Mouse (Mus musculus): ENCODE results near the gene Mettl6. TPM values are rescaled to one million over a fixed set of nuclear protein-coding genes. Genes with fewer than 3 reads are reported as not detected.

Gene Mettl6
- polyA plus RNA-seq, 1 experiment from 2014 or later = 62.3 TPM

Other genes starting within 250 kb of the Mettl6 start
- 12.7 and 13.1 TPM in 2 replicates for gene Phf7, start 243.7 kb downstream of the Mettl6 start, polyA plus RNA-seq (2016; fragmentation: Nextera tagmentation; extraction: Ambion mirVana)
- gene Bap1, start 243.6 kb downstream of the Mettl6 start, polyA plus RNA-seq (2016; fragmentation: Nextera tagmentation; extraction: Ambion mirVana) = 121 and 137 TPM in 2 replicates
- 6.2 and 7.1 TPM in 2 replicates for gene Dnah1, start 171.1 kb downstream of the Mettl6 start, polyA plus RNA-seq (2016; fragmentation: Nextera tagmentation; extraction: Ambion mirVana)
- 28.5 and 29.4 TPM in 2 replicates for gene Capn7, start 158.4 kb downstream of the Mettl6 start, polyA plus RNA-seq (2016; fragmentation: Nextera tagmentation; extraction: Ambion mirVana)
- 19.3 and 23.7 TPM in 2 replicates for gene Sh3bp5, start 59.0 kb downstream of the Mettl6 start, polyA plus RNA-seq (2016; fragmentation: Nextera tagmentation; extraction: Ambion mirVana)
- gene Eaf1, start 641 bp downstream of the Mettl6 start, polyA plus RNA-seq (2016; fragmentation: Nextera tagmentation; extraction: Ambion mirVana) = 19.3 and 25.1 TPM in 2 replicates
- 0.05 TPM in 1 of 2 replicates, not detected in the other for gene Colq, start 96.3 kb upstream of the Mettl6 start, polyA plus RNA-seq (2016; fragmentation: Nextera tagmentation; extraction: Ambion mirVana)
- 0.95 TPM in 1 of 2 replicates, not detected in the other for gene Gm49387, start 145.8 kb upstream of the Mettl6 start, polyA plus RNA-seq (2016; fragmentation: Nextera tagmentation; extraction: Ambion mirVana)
- 14.0 and 14.3 TPM in 2 replicates for gene Btd, start 146.0 kb upstream of the Mettl6 start, polyA plus RNA-seq (2016; fragmentation: Nextera tagmentation; extraction: Ambion mirVana)
- 8.2 and 8.8 TPM in 2 replicates for gene Hacl1, start 146.2 kb upstream of the Mettl6 start, polyA plus RNA-seq (2016; fragmentation: Nextera tagmentation; extraction: Ambion mirVana)

All from hindbrain, embryonic 10.5 days (tissue).